Mouse (Mus musculus) embryo, embryonic 10.5 days (tissue): Measurements from ENCODE around the gene Gps2.

Experiments
- DNase-seq: peaks from one replicate; pipeline ENCODE4 v3.0.0-alpha.2; 2015; ENCODE audit warnings: low spot score

The Gps2 gene

DNA sequence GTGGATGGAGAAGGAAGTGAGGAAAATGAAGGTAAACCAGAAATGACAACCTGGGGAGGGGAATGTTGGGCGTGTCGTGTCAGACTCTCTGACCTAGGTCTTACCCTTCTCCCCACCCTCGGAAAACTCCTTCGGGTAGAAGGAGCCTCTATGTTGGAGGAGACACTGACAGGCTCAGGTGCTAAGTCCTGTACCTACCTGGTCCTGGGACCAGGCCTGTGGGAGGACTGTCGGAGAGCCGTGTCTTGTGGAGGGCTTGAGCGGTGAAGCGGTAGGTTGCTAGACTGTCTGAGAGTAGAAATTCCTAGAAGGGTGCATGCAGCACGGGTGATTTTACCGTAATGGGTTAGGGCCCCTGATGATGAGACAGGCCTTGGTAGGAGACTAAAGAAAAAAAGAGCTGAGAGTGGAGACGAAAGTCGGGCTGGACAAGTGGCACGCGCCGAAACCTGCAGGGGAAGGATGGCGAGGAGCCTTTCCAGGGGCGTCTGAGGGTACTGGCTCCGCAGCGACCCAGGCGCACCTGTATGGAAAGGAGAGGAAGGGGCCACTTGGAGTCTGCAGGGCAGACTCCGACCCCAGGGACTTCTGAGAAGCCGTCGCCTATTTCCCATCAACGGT, 51.1 kb downstream of the Gps2 start, which contains the start of gene Cldn7:
TSS of gene Cldn7 (plus strand) at position 130 of the 621 bp plus-strand sequence.
- DNase-seq = no peak

DNA sequence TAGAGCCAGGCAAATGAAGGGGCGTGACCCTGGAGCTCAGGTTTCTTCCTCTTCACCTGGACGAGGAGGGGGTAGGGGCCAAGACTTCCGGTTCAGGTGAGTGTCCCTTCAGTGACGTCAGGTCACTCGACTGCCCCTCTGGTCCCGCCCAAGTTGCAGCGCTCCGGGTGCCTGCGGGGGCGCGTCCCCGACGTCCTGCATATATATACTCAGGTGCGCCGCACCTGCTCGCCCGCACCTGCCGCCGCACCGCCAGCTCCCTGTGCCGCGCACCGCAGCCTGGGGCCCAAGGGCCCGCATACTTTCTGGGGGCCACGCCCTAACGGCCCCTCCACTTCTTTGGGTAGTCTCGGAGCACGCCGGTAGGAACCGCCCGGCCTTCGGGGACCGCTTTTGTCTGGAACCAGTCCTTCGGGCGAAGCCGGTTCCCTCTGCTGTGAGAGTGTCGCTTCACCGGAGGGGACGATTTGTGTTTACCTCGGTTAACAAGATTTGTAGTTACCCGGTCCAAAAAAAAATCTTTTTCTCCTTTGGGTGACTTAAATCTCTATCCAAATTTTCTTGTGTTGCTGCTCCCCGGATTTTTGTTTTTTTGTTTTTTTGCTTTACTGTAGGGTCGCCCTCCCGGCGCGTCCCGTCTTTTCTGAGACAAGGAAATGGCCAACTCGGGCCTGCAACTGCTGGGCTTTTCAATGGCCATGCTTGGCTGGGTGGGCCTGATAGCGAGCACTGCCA, 51.8 kb downstream of the Gps2 start:
- peak; percentile 42 for DNase-seq
